Mouse (Mus musculus) testis, adult 2 months (tissue): ENCODE data around the gene Wdr93. TPM values are rescaled to one million over a fixed set of nuclear protein-coding genes. Genes with fewer than 3 reads are reported as not detected.

ENCODE experiments used
- H3K27ac ChIP-seq: fragments of 200-500 bp; 2 replicates; pipeline ENCODE4 v1.5.1; 2012; ENCODE audit warnings: low read depth, low read length; ENCODE audit not compliant: control insufficient read depth, insufficient read depth
- H3K27me3 ChIP-seq: fragments of 200-500 bp; 2 replicates; pipeline ENCODE4 v1.6.1; 2012; ENCODE audit warnings: mild to moderate bottlenecking, low read length, moderate library complexity; ENCODE audit not compliant: control insufficient read depth, insufficient read depth
- H3K36me3 ChIP-seq: fragments of 200-500 bp; 2 replicates; pipeline ENCODE4 v1.6.1; 2012; ENCODE audit warnings: mild to moderate bottlenecking, low read length; ENCODE audit not compliant: control insufficient read depth, insufficient read depth
- H3K4me1 ChIP-seq: fragments of 200-500 bp; 2 replicates; pipeline ENCODE4 v1.6.1; 2012; ENCODE audit warnings: low read length; ENCODE audit not compliant: control insufficient read depth, insufficient read depth
- H3K4me3 ChIP-seq: fragments of 200-500 bp; 2 replicates; pipeline ENCODE4 v1.5.1; 2012; ENCODE audit warnings: low read depth, mild to moderate bottlenecking, low read length, moderate library complexity, mixed read lengths; ENCODE audit not compliant: control insufficient read depth
- CTCF ChIP-seq: fragments of 200-500 bp; IDR thresholded peaks from 2 replicates; pipeline ENCODE4 v1.5.1; 2012; ENCODE audit warnings: low read depth, mild to moderate bottlenecking, inconsistent platforms, low read length, moderate library complexity; ENCODE audit not compliant: control insufficient read depth, insufficient read depth, insufficient replicate concordance
- POLR2A ChIP-seq: fragments of 200-500 bp; IDR thresholded peaks from 2 replicates; pipeline ENCODE4 v1.6.1; 2012; ENCODE audit warnings: low read depth, mild to moderate bottlenecking, inconsistent platforms, low read length, moderate library complexity; ENCODE audit not compliant: control insufficient read depth
- polyA plus RNA-seq: library from polyadenylated mRNA; depleted of rRNA; stranded (reverse); fragments of >200 nt; gene quantifications from 2 replicates; pipeline ENCODE4 v1.2.3, GENCODE M21; 2012

Gene Wdr93
- polyA plus RNA-seq, 1 experiment = 36.9 TPM

GRCm38 (mm10) chr7:79792635-79793421 lies 49.9 kb downstream of the Wdr93 start:
- Histone ChIP-seq H3K27me3 (no peaks in the 10 kb centered on the region), H3K4me3 (peak overlapping the region; percentile 91), H3K4me1 (peaks cover 18% of the 10 kb centered on the region), H3K36me3 (no peaks in the 10 kb centered on the region), H3K27ac (peak overlapping the region; percentile 61)
- TF ChIP-seq CTCF (peak; percentile 82; the same call in 1 of the 2 replicates), POLR2A (peak; percentile 67)

GRCm38 (mm10) chr7:79793688-79794087 lies 50.7 kb downstream of the Wdr93 start, which contains the start of gene Mesp1:
Mesp1 (minus strand) TSS chr7:79793788.
- H3K27me3 ChIP-seq = no peaks in the 10 kb centered on the region
- peak within 1 kb of the TSS; percentile 61 for H3K27ac ChIP-seq

GRCm38 (mm10) chr7:79798606-79799005 lies 55.6 kb downstream of the Wdr93 start:
- Histone ChIP-seq H3K4me3 (no peak overlapping the region), H3K27me3 (no peaks in the 10 kb centered on the region), H3K36me3 (no peaks in the 10 kb centered on the region), H3K27ac (no peak overlapping the region), H3K4me1 (peaks cover 2% of the 10 kb centered on the region)
- TF ChIP-seq POLR2A (no peak), CTCF (no peak)

More at GRCm38 (mm10) chr7:79793688-79794087, 50.7 kb downstream of the Wdr93 start, which contains the start of gene Mesp1:
- H3K4me1 ChIP-seq = peaks cover 18% of the 10 kb centered on the region
- no peaks in the 10 kb centered on the region for H3K36me3 ChIP-seq
- TF ChIP-seq CTCF = no peak
- no peak for TF ChIP-seq POLR2A
- H3K4me3 ChIP-seq = peak within 1 kb of the TSS; percentile 91

- H3K27ac ChIP-seq = no peak overlapping the region
- H3K4me1 ChIP-seq = no peaks in the 10 kb centered on the region
- TF ChIP-seq POLR2A = no peak
- peak; percentile 64; the same call in 1 of the 2 replicates for TF ChIP-seq CTCF
- no peaks in the 10 kb centered on the region for H3K36me3 ChIP-seq
- H3K27me3 ChIP-seq = no peaks in the 10 kb centered on the region
- no peak overlapping the region for H3K4me3 ChIP-seq
Observed at GRCm38 (mm10) chr7:79799048-79799447, 56.1 kb downstream of the Wdr93 start.

- no peaks in the 10 kb centered on the region for H3K36me3 ChIP-seq
- TF ChIP-seq POLR2A = no peak
- TF ChIP-seq CTCF = no peak
- H3K27me3 ChIP-seq = no peaks in the 10 kb centered on the region
- H3K4me3 ChIP-seq = no peak overlapping the region
- no peaks in the 10 kb centered on the region for H3K4me1 ChIP-seq
- no peak overlapping the region for H3K27ac ChIP-seq
Observed at GRCm38 (mm10) chr7:79799506-79799905, 56.5 kb downstream of the Wdr93 start.

GRCm38 (mm10) chr7:79800336-79800735 lies 57.4 kb downstream of the Wdr93 start:
- Histone ChIP-seq H3K36me3 (no peaks in the 10 kb centered on the region), H3K4me3 (no peak overlapping the region), H3K27me3 (no peaks in the 10 kb centered on the region), H3K27ac (no peak overlapping the region), H3K4me1 (no peaks in the 10 kb centered on the region)
- TF ChIP-seq POLR2A (no peak), CTCF (no peak)

GRCm38 (mm10) chr7:79801391-79801790 lies 58.4 kb downstream of the Wdr93 start:
- no peaks in the 10 kb centered on the region for H3K27me3 ChIP-seq
- no peak overlapping the region for H3K4me3 ChIP-seq
- no peaks in the 10 kb centered on the region for H3K36me3 ChIP-seq
- H3K4me1 ChIP-seq = no peaks in the 10 kb centered on the region
- TF ChIP-seq CTCF (no peak), POLR2A (no peak)
- no peak overlapping the region for H3K27ac ChIP-seq
